Mouse (Mus musculus) forebrain, postnatal 0 days (tissue): ENCODE measurements at regions not wholly inside any gene's neighbourhood (a gene's known extent, or its start where the extent isn't known, plus 50 kb on each side); places are given as distances from the start of the nearest gene placed in this dataset.
A peak's percentile ranks its signal among the peaks of the same experiment; 100 is the strongest.

ENCODE experiments used
- ATAC-seq: fragments of 200-750 bp; cut with Nextera tagmentation; 2 replicates; pipeline ENCODE4 v1.8.0; 2017; ENCODE audit warnings: mild to moderate bottlenecking, moderate library complexity
- DNase-seq: peaks from one replicate; pipeline ENCODE4 v3.0.0-alpha.2; 2015
- H3K27ac ChIP-seq: fragments of 300-500 bp; sonication (generic); 2 replicates; pipeline ENCODE4 v1.5.1; 2014; ENCODE audit warnings: low read depth, mild to moderate bottlenecking, antibody characterized with exemption, low read length, moderate library complexity, mixed read lengths
- H3K27me3 ChIP-seq: fragments of 300-500 bp; sonication (generic); 2 replicates; pipeline ENCODE4 v1.6.1; 2014; ENCODE audit warnings: mild to moderate bottlenecking, low read length, mixed read lengths; ENCODE audit not compliant: insufficient read depth
- H3K36me3 ChIP-seq: fragments of 300-500 bp; sonication (generic); 2 replicates; pipeline ENCODE4 v1.6.1; 2014; ENCODE audit warnings: mild to moderate bottlenecking, moderate library complexity; ENCODE audit not compliant: insufficient read depth
- H3K4me1 ChIP-seq: fragments of 300-500 bp; sonication (generic); 2 replicates; pipeline ENCODE4 v1.6.1; 2014; ENCODE audit warnings: antibody characterized with exemption; ENCODE audit not compliant: insufficient read depth
- H3K4me2 ChIP-seq: fragments of 300-500 bp; sonication (generic); 2 replicates; pipeline ENCODE4 v1.6.1; 2014; ENCODE audit warnings: low read depth, mild to moderate bottlenecking, moderate library complexity
- H3K4me3 ChIP-seq: fragments of 300-500 bp; sonication (generic); 2 replicates; pipeline ENCODE4 v1.5.1; 2014; ENCODE audit warnings: low read depth, low read length, mixed read lengths
- H3K9ac ChIP-seq: fragments of 300-500 bp; sonication (generic); 2 replicates; pipeline ENCODE4 v1.6.1; 2014; ENCODE audit warnings: mild to moderate bottlenecking
- H3K9me3 ChIP-seq: fragments of 300-500 bp; sonication (generic); 2 replicates; pipeline ENCODE4 v1.6.1; 2016; ENCODE audit warnings: low read length
- CTCF ChIP-seq: sonication (generic); IDR thresholded peaks from 2 replicates; pipeline ENCODE4 v1.5.1; 2016; ENCODE audit warnings: antibody characterized with exemption, control low read depth, low read depth
- WGBS: fragments of 180-500 bp; shearing (Covaris S2); extraction: QIAGEN DNeasy Blood & Tissue Kit; methylation state at CpG from one replicate; pipeline ENCODE4 v1.1.7; 2014; 5-methylcytosine and 5-hydroxymethylcytosine counted together

GRCm38 (mm10) chr7:133484430-133484841 is 117.5 kb downstream of the Tex36 start:
- ATAC-seq (peak; percentile 29), DNase-seq (peak; percentile 46)
- Histone ChIP-seq H3K27ac (no peak overlapping the region), H3K9ac (no peak overlapping the region), H3K9me3 (no peaks in the 10 kb centered on the region), H3K4me3 (no peak overlapping the region), H3K36me3 (no peaks in the 10 kb centered on the region), H3K4me1 (peaks cover 20% of the 10 kb centered on the region), H3K4me2 (no peak overlapping the region), H3K27me3 (no peaks in the 10 kb centered on the region)
- no peak for TF ChIP-seq CTCF
- WGBS: 49% methylated on average over 8 of the region's 8 CpGs

- Histone ChIP-seq H3K9ac (no peak overlapping the region), H3K9me3 (no peaks in the 10 kb centered on the region), H3K4me1 (peaks cover 21% of the 10 kb centered on the region), H3K27ac (no peak overlapping the region), H3K27me3 (no peaks in the 10 kb centered on the region), H3K4me3 (no peak overlapping the region), H3K4me2 (no peak overlapping the region), H3K36me3 (no peaks in the 10 kb centered on the region)
- WGBS: 90% methylated on average over 6 of the region's 6 CpGs
- ATAC-seq (no peak), DNase-seq (no peak)
- no peak for TF ChIP-seq CTCF
Measured at GRCm38 (mm10) chr7:133481529-133481928, 120.4 kb downstream of the Tex36 start.

- TF ChIP-seq CTCF: no peak
- Histone ChIP-seq H3K9me3 (no peaks in the 10 kb centered on the region), H3K9ac (no peak overlapping the region), H3K4me2 (no peak overlapping the region), H3K4me1 (peaks cover 21% of the 10 kb centered on the region), H3K36me3 (no peaks in the 10 kb centered on the region), H3K4me3 (no peak overlapping the region), H3K27me3 (no peaks in the 10 kb centered on the region), H3K27ac (no peak overlapping the region)
- DNase-seq (peak; percentile 58), ATAC-seq (peak; percentile 67)
- WGBS: 31% methylated on average over 7 of the region's 7 CpGs
Measured at GRCm38 (mm10) chr7:133479679-133480078, 122.3 kb downstream of the Tex36 start.

GRCm38 (mm10) chr7:133477933-133478332 is 124.0 kb downstream of the Tex36 start:
- no peak overlapping the region for H3K4me2 ChIP-seq
- no peak overlapping the region for H3K4me3 ChIP-seq
- H3K9ac ChIP-seq: no peak overlapping the region
- no peak overlapping the region for H3K27ac ChIP-seq
- peak; percentile 52 for TF ChIP-seq CTCF
- DNase-seq (peak; percentile 42), ATAC-seq (0 out of 2 replicates have a peak, but pooled peaks have one; percentile 25)
- H3K9me3 ChIP-seq: no peaks in the 10 kb centered on the region
- WGBS: 67% methylated on average over 5 of the region's 5 CpGs
- 0 out of 2 replicates have a peak, but pooled peaks cover 11% of the 10 kb centered on the region for H3K4me1 ChIP-seq
- no peaks in the 10 kb centered on the region for H3K36me3 ChIP-seq
- no peaks in the 10 kb centered on the region for H3K27me3 ChIP-seq

- peak; percentile 66 for DNase-seq
Measured at GRCm38 (mm10) chr7:133477221-133477620, 124.7 kb downstream of the Tex36 start.

GRCm38 (mm10) chr7:133471706-133472105 is 130.3 kb downstream of the Tex36 start:
- H3K4me1 ChIP-seq: no peaks in the 10 kb centered on the region
- DNase-seq: no peak
- H3K4me2 ChIP-seq: no peak overlapping the region
- no peaks in the 10 kb centered on the region for H3K9me3 ChIP-seq
- no peaks in the 10 kb centered on the region for H3K36me3 ChIP-seq
- no peak overlapping the region for H3K4me3 ChIP-seq
- no peak for ATAC-seq
- H3K9ac ChIP-seq: no peak overlapping the region
- no peaks in the 10 kb centered on the region for H3K27me3 ChIP-seq
- no peak for TF ChIP-seq CTCF
- no peak overlapping the region for H3K27ac ChIP-seq
- 88% methylated on average over 5 of the region's 5 CpGs for WGBS

More at GRCm38 (mm10) chr7:133477221-133477620, 124.7 kb downstream of the Tex36 start:
- H3K9ac ChIP-seq: no peak overlapping the region
- 0 out of 2 replicates have a peak, but pooled peaks cover 11% of the 10 kb centered on the region for H3K4me1 ChIP-seq
- no peaks in the 10 kb centered on the region for H3K27me3 ChIP-seq
- no peak overlapping the region for H3K4me2 ChIP-seq
- H3K27ac ChIP-seq: no peak overlapping the region
- no peaks in the 10 kb centered on the region for H3K36me3 ChIP-seq
- no peak overlapping the region for H3K4me3 ChIP-seq
- TF ChIP-seq CTCF: no peak
- WGBS: 46% methylated on average over 6 of the region's 6 CpGs
- peak; percentile 47 for ATAC-seq
- H3K9me3 ChIP-seq: no peaks in the 10 kb centered on the region

GRCm38 (mm10) chr7:133470620-133470958 is 131.4 kb downstream of the Tex36 start:
- H3K4me3 ChIP-seq: no peak overlapping the region
- no peak overlapping the region for H3K9ac ChIP-seq
- WGBS: 57% methylated on average over 3 of the region's 3 CpGs
- H3K36me3 ChIP-seq: no peaks in the 10 kb centered on the region
- H3K4me1 ChIP-seq: no peaks in the 10 kb centered on the region
- no peak for TF ChIP-seq CTCF
- no peak for DNase-seq
- H3K27me3 ChIP-seq: no peaks in the 10 kb centered on the region
- H3K9me3 ChIP-seq: no peaks in the 10 kb centered on the region
- H3K27ac ChIP-seq: no peak overlapping the region
- H3K4me2 ChIP-seq: no peak overlapping the region
- no peak for ATAC-seq
